Mouse (Mus musculus) forebrain, embryonic 11.5 days (tissue): ENCODE results near the gene Wasf2. TPM values are rescaled to one million over a fixed set of nuclear protein-coding genes. Genes with fewer than 3 reads are reported as not detected.
A peak's percentile ranks its signal among the peaks of the same experiment; 100 is the strongest.

Source experiments
- ATAC-seq: fragments of 200-750 bp; cut with Nextera tagmentation; replicated peaks from 2 replicates; pipeline ENCODE4 v1.8.0; 2017; ENCODE audit warnings: moderate TSS enrichment; ENCODE audit not compliant: low FRiP score
- DNase-seq: peaks from one replicate; pipeline ENCODE4 v3.0.0-alpha.2; 2017; ENCODE audit warnings: low spot score
- H3K27ac ChIP-seq: fragments of 300-500 bp; sonication (generic); 2 replicates; pipeline ENCODE4 v1.5.1; 2014; ENCODE audit warnings: low read depth, low read length
- H3K27me3 ChIP-seq: fragments of 300-500 bp; sonication (generic); 2 replicates; pipeline ENCODE4 v1.6.1; 2014; ENCODE audit warnings: mild to moderate bottlenecking, low read length, mixed read lengths; ENCODE audit not compliant: control insufficient read depth, insufficient read depth
- H3K36me3 ChIP-seq: fragments of 300-500 bp; sonication (generic); 2 replicates; pipeline ENCODE4 v1.6.1; 2014; ENCODE audit warnings: mild to moderate bottlenecking, low read length, moderate library complexity, mixed read lengths; ENCODE audit not compliant: control insufficient read depth, insufficient read depth
- H3K4me1 ChIP-seq: fragments of 300-500 bp; sonication (generic); replicated peaks from 2 replicates; pipeline ENCODE4 v1.6.1; 2014; ENCODE audit warnings: low read length, mixed read lengths; ENCODE audit not compliant: control insufficient read depth, insufficient read depth
- H3K4me2 ChIP-seq: fragments of 300-500 bp; sonication (generic); 2 replicates; pipeline ENCODE4 v1.6.1; 2014; ENCODE audit warnings: low read depth, mild to moderate bottlenecking, low read length, moderate library complexity, mixed read lengths; ENCODE audit not compliant: severe bottlenecking
- H3K4me3 ChIP-seq: fragments of 300-500 bp; sonication (generic); 2 replicates; pipeline ENCODE4 v1.5.1; 2014; ENCODE audit warnings: low read depth, low read length
- H3K9ac ChIP-seq: fragments of 300-500 bp; sonication (generic); 2 replicates; pipeline ENCODE4 v1.6.1; 2014; ENCODE audit warnings: low read length
- H3K9me3 ChIP-seq: fragments of 300-500 bp; sonication (generic); 2 replicates; pipeline ENCODE4 v1.6.1; 2016; ENCODE audit warnings: low read length, mixed read lengths; ENCODE audit not compliant: control insufficient read depth
- WGBS: fragments of 180-500 bp; shearing (Covaris S2); extraction: QIAGEN DNeasy Blood & Tissue Kit; methylation state at CpG from one replicate; pipeline ENCODE4 v1.1.7; 2014; 5-methylcytosine and 5-hydroxymethylcytosine counted together
- polyA plus RNA-seq: library from polyadenylated mRNA; unstranded; fragments of >200 nt; fragmentation: Nextera tagmentation; extraction: Ambion mirVana; gene quantifications from 2 replicates; pipeline ENCODE4 v1.2.1, GENCODE M21; 2014

The Wasf2 gene
- polyA plus RNA-seq, 1 experiment from 2014 or later, result 28.8 TPM

- Histone ChIP-seq H3K4me2 (peak overlapping the region; percentile 86), H3K9me3 (no peaks in the 10 kb centered on the region), H3K4me3 (peak overlapping the region; percentile 48), H3K27me3 (peaks cover 28% of the 10 kb centered on the region), H3K36me3 (no peaks in the 10 kb centered on the region), H3K4me1 (peaks cover 6% of the 10 kb centered on the region; the same call in 1 of the 2 replicates), H3K9ac (peak overlapping the region; percentile 55; the same call in 1 of the 2 replicates), H3K27ac (no peak overlapping the region)
- DNase-seq (peak; percentile 95), ATAC-seq (peak; percentile 95)
- WGBS, result 1% methylated on average over 78 of the region's 78 CpGs
Observed at GRCm38 (mm10) chr4:133240934-133241908, 110.9 kb downstream of the Wasf2 start.

GRCm38 (mm10) chr4:133241910-133242309, 111.6 kb downstream of the Wasf2 start:
- ATAC-seq, result no peak
- no peak for DNase-seq
- Histone ChIP-seq H3K4me3 (peak overlapping the region; percentile 48; the same call in 1 of the 2 replicates), H3K9ac (no peak overlapping the region), H3K4me1 (peaks cover 6% of the 10 kb centered on the region; the same call in 1 of the 2 replicates), H3K36me3 (no peaks in the 10 kb centered on the region), H3K4me2 (peak overlapping the region; percentile 86; the same call in 1 of the 2 replicates), H3K27me3 (peaks cover 28% of the 10 kb centered on the region), H3K9me3 (no peaks in the 10 kb centered on the region), H3K27ac (no peak overlapping the region)
- WGBS, result 34% methylated on average over 11 of the region's 11 CpGs

GRCm38 (mm10) chr4:133242710-133243109, 112.4 kb downstream of the Wasf2 start:
- Histone ChIP-seq H3K4me2 (no peak overlapping the region), H3K27ac (no peak overlapping the region), H3K27me3 (peaks cover 31% of the 10 kb centered on the region), H3K9me3 (no peaks in the 10 kb centered on the region), H3K4me3 (no peak overlapping the region), H3K4me1 (peaks cover 6% of the 10 kb centered on the region; the same call in 1 of the 2 replicates), H3K36me3 (no peaks in the 10 kb centered on the region), H3K9ac (no peak overlapping the region)
- no peak for DNase-seq
- no peak for ATAC-seq
- 58% methylated on average over 9 of the region's 9 CpGs for WGBS

- Histone ChIP-seq H3K4me3 (no peak overlapping the region), H3K4me2 (no peak overlapping the region), H3K4me1 (peaks cover 6% of the 10 kb centered on the region; the same call in 1 of the 2 replicates), H3K27me3 (peaks cover 31% of the 10 kb centered on the region), H3K9ac (no peak overlapping the region), H3K27ac (no peak overlapping the region), H3K36me3 (no peaks in the 10 kb centered on the region), H3K9me3 (no peaks in the 10 kb centered on the region)
- no peak for ATAC-seq
- WGBS, result 52% methylated on average over 13 of the region's 13 CpGs
- DNase-seq, result no peak
Observed at GRCm38 (mm10) chr4:133243538-133243937, 113.2 kb downstream of the Wasf2 start.

GRCm38 (mm10) chr4:133244289-133244688, 114.0 kb downstream of the Wasf2 start:
- Histone ChIP-seq H3K4me1 (peaks cover 6% of the 10 kb centered on the region; the same call in 1 of the 2 replicates), H3K9ac (no peak overlapping the region), H3K36me3 (no peaks in the 10 kb centered on the region), H3K4me2 (no peak overlapping the region), H3K27me3 (peaks cover 31% of the 10 kb centered on the region), H3K27ac (no peak overlapping the region), H3K9me3 (no peaks in the 10 kb centered on the region), H3K4me3 (no peak overlapping the region)
- WGBS, result 91% methylated on average over 1 of the region's 1 CpGs
- DNase-seq (no peak), ATAC-seq (no peak)

- WGBS, result 23% methylated on average over 15 of the region's 15 CpGs
- Histone ChIP-seq H3K9ac (no peak overlapping the region), H3K27ac (no peak overlapping the region), H3K4me2 (no peak overlapping the region), H3K4me1 (peaks cover 4% of the 10 kb centered on the region), H3K27me3 (peaks cover 39% of the 10 kb centered on the region), H3K9me3 (no peaks in the 10 kb centered on the region), H3K4me3 (no peak overlapping the region), H3K36me3 (no peaks in the 10 kb centered on the region)
- DNase-seq (no peak), ATAC-seq (no peak)
Observed at GRCm38 (mm10) chr4:133247072-133247471, 116.8 kb downstream of the Wasf2 start.

- WGBS, result 76% methylated on average over 13 of the region's 13 CpGs
- peaks cover 37% of the 10 kb centered on the region for H3K27me3 ChIP-seq
- no peak for DNase-seq
Observed at GRCm38 (mm10) chr4:133247806-133248449, 117.6 kb downstream of the Wasf2 start.

More at GRCm38 (mm10) chr4:133247806-133248449, 117.6 kb downstream of the Wasf2 start:
- ATAC-seq, result no peak
- no peak overlapping the region for H3K27ac ChIP-seq
- peaks cover 4% of the 10 kb centered on the region for H3K4me1 ChIP-seq
- H3K4me2 ChIP-seq, result no peak overlapping the region
- no peaks in the 10 kb centered on the region for H3K36me3 ChIP-seq
- H3K9ac ChIP-seq, result no peak overlapping the region
- no peak overlapping the region for H3K4me3 ChIP-seq
- no peaks in the 10 kb centered on the region for H3K9me3 ChIP-seq
